Mouse (Mus musculus) brain, embryonic 14.5 days (tissue): ENCODE measurements around the gene Mettl2. TPM values are rescaled to one million over a fixed set of nuclear protein-coding genes. Genes with fewer than 3 reads are reported as not detected.

ENCODE experiments used
- DNase-seq: peaks from one replicate; pipeline ENCODE4 v3.0.0-alpha.2; 2011; ENCODE audit warnings: low read depth
- CTCF ChIP-seq: fragments of 200-500 bp; IDR thresholded peaks from 2 replicates; pipeline ENCODE4 v1.5.1; 2012; ENCODE audit warnings: inconsistent platforms, mild to moderate bottlenecking, moderate library complexity, borderline replicate concordance; ENCODE audit not compliant: insufficient read depth, insufficient read length; ENCODE audit errors: extremely low read depth
- POLR2A ChIP-seq: fragments of 200-500 bp; IDR thresholded peaks from 2 replicates; pipeline ENCODE4 v1.6.1; 2012; ENCODE audit warnings: mild to moderate bottlenecking, inconsistent platforms, borderline replicate concordance; ENCODE audit not compliant: poor library complexity, insufficient read depth, insufficient read length, severe bottlenecking; ENCODE audit errors: extremely low read depth
- polyA plus RNA-seq: library from polyadenylated mRNA; depleted of rRNA; stranded (reverse); fragments of >200 nt; gene quantifications from 2 replicates; pipeline ENCODE4 v1.2.3, GENCODE M21; 2012; rRNA removed

Mettl2 gene
- polyA plus RNA-seq, 1 experiment = 31.7 TPM

- TF ChIP-seq CTCF (no peak), POLR2A (0 out of 2 replicates have a peak, but pooled peaks have one; percentile 16)
- DNase-seq = peak; percentile 51
These were observed 55.6 kb downstream of the Mettl2 start for GRCm38 (mm10) chr11:105181689-105182460.

- TF ChIP-seq POLR2A (no peak), CTCF (no peak)
- DNase-seq = no peak
These were observed 56.2 kb downstream of the Mettl2 start for GRCm38 (mm10) chr11:105182461-105182855.

- TF ChIP-seq CTCF = peak; percentile 15; the same call in 1 of the 2 replicates
- TF ChIP-seq POLR2A = no peak
- no peak for DNase-seq
These were observed 58.5 kb downstream of the Mettl2 start for GRCm38 (mm10) chr11:105184678-105185077.

Other genes starting within 250 kb of the Mettl2 start
- 0.11 and 0.18 TPM in 2 replicates for gene Efcab3, start 62.8 kb upstream of the Mettl2 start, polyA plus RNA-seq
- gene Gm10842, start 20.5 kb downstream of the Mettl2 start, polyA plus RNA-seq = not detected in 2 replicates
- 50.6 and 53.9 TPM in 2 replicates for gene Tlk2, start 52.4 kb downstream of the Mettl2 start, polyA plus RNA-seq
- gene Mrc2, start 166.2 kb downstream of the Mettl2 start, polyA plus RNA-seq = 12.5 and 17.3 TPM in 2 replicates